Mouse (Mus musculus) MEL (cell line): ENCODE results near the gene Fam192a. TPM values are rescaled to one million over a fixed set of nuclear protein-coding genes. Genes with fewer than 3 reads are reported as not detected.

Experiments
- DNase-seq: peaks from one replicate; pipeline ENCODE4 v3.0.0; 2011; ENCODE audit warnings: low read depth, low spot score
- H3K27ac ChIP-seq: 2 replicates; pipeline ENCODE4 v1.5.1; 2012; ENCODE audit warnings: low read depth, mild to moderate bottlenecking, control low read depth, low read length, moderate library complexity; ENCODE audit not compliant: control insufficient read depth
- H3K27me3 ChIP-seq, 2 experiments: fragments of 150-350 bp in 1 of 2; sonication (generic) in 1 of 2; 2 replicates each; pipeline ENCODE4 v1.6.1; 2012; ENCODE audit warnings: low read length in 2 of 2, mild to moderate bottlenecking in 2 of 2, improper control_type of control experiment in 1 of 2, moderate library complexity in 1 of 2; ENCODE audit not compliant: insufficient read depth in 2 of 2, control insufficient read depth in 1 of 2
- H3K36me3 ChIP-seq, 2 experiments: 2 replicates each; pipeline ENCODE4 v1.6.1; 2012 to 2014; ENCODE audit warnings: low read length in 2 of 2, improper control_type of control experiment in 1 of 2, inconsistent platforms in 1 of 2, mild to moderate bottlenecking in 1 of 2; ENCODE audit not compliant: insufficient read depth in 2 of 2, control insufficient read depth in 1 of 2
- H3K4me1 ChIP-seq, 2 experiments: fragments of 150-350 bp in 1 of 2; sonication (generic) in 1 of 2; 2 replicates each; pipeline ENCODE4 v1.6.1; 2012; ENCODE audit warnings: low read length in 2 of 2, improper control_type of control experiment in 1 of 2, mild to moderate bottlenecking in 1 of 2; ENCODE audit not compliant: insufficient read depth in 2 of 2, control insufficient read depth in 1 of 2
- H3K4me3 ChIP-seq, 2 experiments: fragments of 150-350 bp in 1 of 2; sonication (generic) in 1 of 2; 2 replicates each; pipeline ENCODE4 v1.5.1; 2012; ENCODE audit warnings: low read depth in 2 of 2, low read length in 2 of 2, mild to moderate bottlenecking in 2 of 2, moderate library complexity in 2 of 2, control low read depth in 1 of 2, improper control_type of control experiment in 1 of 2; ENCODE audit not compliant: control insufficient read depth in 1 of 2, insufficient read depth in 1 of 2
- H3K79me2 ChIP-seq: 2 replicates; pipeline ENCODE4 v1.6.1; 2012; ENCODE audit warnings: mild to moderate bottlenecking, low read length, moderate library complexity; ENCODE audit not compliant: control insufficient read depth, poor library complexity, insufficient read depth
- H3K9ac ChIP-seq: 2 replicates; pipeline ENCODE4 v1.6.1; 2012; ENCODE audit warnings: low read depth, mild to moderate bottlenecking, control low read depth, low read length, moderate library complexity; ENCODE audit not compliant: control insufficient read depth, poor library complexity, severe bottlenecking
- H3K9me3 ChIP-seq: fragments of 150-350 bp; sonication (generic); replicated peaks from 2 replicates; pipeline ENCODE4 v1.6.1; 2012; ENCODE audit warnings: mild to moderate bottlenecking, low read length, improper control_type of control experiment, moderate library complexity; ENCODE audit not compliant: insufficient read depth
- CHD2 ChIP-seq: IDR thresholded peaks from 2 replicates; pipeline ENCODE4 v1.6.1; 2011; ENCODE audit warnings: low read length, improper control_type of control experiment
- GATA1 ChIP-seq: IDR thresholded peaks from 2 replicates; pipeline ENCODE4 v1.6.1; 2011; ENCODE audit warnings: low read depth, low read length, improper control_type of control experiment
- KAT2A ChIP-seq: conservative IDR thresholded peaks from 2 replicates; pipeline ENCODE4 v1.6.1; 2012; ENCODE audit warnings: low read depth, low read length, improper control_type of control experiment, inconsistent platforms
- MXI1 ChIP-seq: IDR thresholded peaks from 2 replicates; pipeline ENCODE4 v1.6.1; 2011; ENCODE audit warnings: mild to moderate bottlenecking, low read depth, low read length, improper control_type of control experiment
- MYB ChIP-seq: IDR thresholded peaks from 2 replicates; pipeline ENCODE4 v1.6.1; 2011; ENCODE audit warnings: mild to moderate bottlenecking, low read depth, low read length, improper control_type of control experiment
- NELFE ChIP-seq: IDR thresholded peaks from 2 replicates; pipeline ENCODE4 v1.6.1; 2011; ENCODE audit warnings: low read depth, low read length, improper control_type of control experiment
- NRF1 ChIP-seq: IDR thresholded peaks from 2 replicates; pipeline ENCODE4 v1.6.1; 2014; ENCODE audit warnings: low read depth, mild to moderate bottlenecking, inconsistent platforms, low read length, improper control_type of control experiment, moderate library complexity; ENCODE audit not compliant: poor library complexity, insufficient read depth, severe bottlenecking
- POLR2A ChIP-seq, 2 experiments: IDR thresholded peaks; 2 replicates each; pipeline ENCODE4 v1.6.1; 2011 to 2012; ENCODE audit warnings: low read length in 2 of 2, mild to moderate bottlenecking in 2 of 2, control low read depth in 1 of 2, improper control_type of control experiment in 1 of 2, low read depth in 1 of 2, moderate library complexity in 1 of 2; ENCODE audit not compliant: control insufficient read depth in 1 of 2, insufficient read depth in 1 of 2, poor library complexity in 1 of 2
- POLR2AphosphoS2 ChIP-seq: IDR thresholded peaks from 2 replicates; pipeline ENCODE4 v1.6.1; 2011; ENCODE audit warnings: low read length, improper control_type of control experiment
- SIN3A ChIP-seq: IDR thresholded peaks from 2 replicates; pipeline ENCODE4 v1.6.1; 2012; ENCODE audit warnings: low read length, improper control_type of control experiment, inconsistent platforms
- TAL1 ChIP-seq: IDR thresholded peaks from 2 replicates; pipeline ENCODE4 v1.6.1; 2012; ENCODE audit warnings: mild to moderate bottlenecking, inconsistent platforms, low read length, moderate library complexity, mixed read lengths
- TBP ChIP-seq: IDR thresholded peaks from 2 replicates; pipeline ENCODE4 v1.8.0; 2011; ENCODE audit warnings: low read depth, low read length, improper control_type of control experiment
- TCF12 ChIP-seq: IDR thresholded peaks from 2 replicates; pipeline ENCODE4 v1.6.1; 2014; ENCODE audit warnings: low read depth, mild to moderate bottlenecking, inconsistent platforms, low read length, improper control_type of control experiment, moderate library complexity
- UBTF ChIP-seq: IDR thresholded peaks from 2 replicates; pipeline ENCODE4 v1.6.1; 2012; ENCODE audit warnings: low read depth, mild to moderate bottlenecking, inconsistent platforms, low read length, improper control_type of control experiment, moderate library complexity, borderline replicate concordance; ENCODE audit not compliant: insufficient read depth
- USF2 ChIP-seq, 2 experiments: IDR thresholded peaks; 2 replicates each; pipeline ENCODE4 v1.6.1; 2011 to 2012; ENCODE audit warnings: improper control_type of control experiment in 2 of 2, low read length in 2 of 2, borderline replicate concordance in 1 of 2, inconsistent platforms in 1 of 2, low read depth in 1 of 2, mild to moderate bottlenecking in 1 of 2; ENCODE audit not compliant: insufficient read depth in 1 of 2
- ZC3H11A ChIP-seq: IDR thresholded peaks from 2 replicates; pipeline ENCODE4 v1.6.1; 2012; ENCODE audit warnings: low read depth, mild to moderate bottlenecking, inconsistent platforms, low read length, improper control_type of control experiment
- ZKSCAN1 ChIP-seq: IDR thresholded peaks from 2 replicates; pipeline ENCODE4 v1.6.1; 2012; ENCODE audit warnings: low read depth, mild to moderate bottlenecking, inconsistent platforms, low read length, improper control_type of control experiment, moderate library complexity
- ZMIZ1 ChIP-seq: IDR thresholded peaks from 2 replicates; pipeline ENCODE4 v1.6.1; 2012; ENCODE audit warnings: low read depth, mild to moderate bottlenecking, inconsistent platforms, low read length, improper control_type of control experiment, moderate library complexity
- polyA plus RNA-seq, 2 experiments: library from polyadenylated mRNA; stranded (reverse) in 1 of 2; unstranded in 1 of 2; fragments of >175 nt in 1 of 2; fragments of >200 nt in 1 of 2; gene quantifications; 2 replicates each; pipeline versions ENCODE4 v1.2.1 to v1.2.4; 2012; ENCODE audit warnings: low replicate concordance in 2 of 2, low read depth in 1 of 2; ENCODE audit not compliant: insufficient read length in 2 of 2, insufficient read depth in 1 of 2, missing spikeins in 1 of 2
- total RNA-seq: library from RNA; depleted of rRNA; stranded (reverse); fragments of 300-350 nt; gene quantifications from 2 replicates; pipeline ENCODE4 v1.2.3, GENCODE M21; 2012

Gene Fam192a
- total and polyA plus RNA-seq, 3 experiments: 46.3 to 88.1 TPM; not detected in 1

DNA sequence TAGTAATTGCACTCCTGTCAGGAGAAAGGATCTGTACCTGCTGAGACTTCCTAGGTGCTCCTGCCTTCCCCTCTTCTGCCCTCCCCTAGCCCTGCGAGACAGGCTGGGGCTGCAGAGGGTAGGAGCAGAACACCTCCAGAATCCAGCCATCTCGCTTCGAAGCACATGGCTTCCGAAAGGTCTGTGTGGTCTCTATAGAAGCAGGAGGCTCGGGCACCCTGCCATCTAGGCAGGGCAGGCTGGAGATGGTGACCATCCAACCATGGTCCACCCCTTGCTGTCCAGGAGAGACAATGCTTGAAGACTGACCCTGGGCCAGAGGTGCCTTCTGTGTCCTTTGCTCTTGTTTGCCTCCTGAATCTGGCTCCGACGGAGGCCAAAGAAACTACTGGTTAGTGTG lies 66.2 kb downstream of the Fam192a start:
- H3K4me1 ChIP-seq: peaks cover 10 to 16% of the 10 kb centered on the region in 2 experiments
- no peaks in the 10 kb centered on the region; the same call in 1 of the 2 replicates for H3K79me2 ChIP-seq
- peaks cover 0 to 8% of the 10 kb centered on the region in 2 experiments; a peak in 2 of 4 replicates for H3K36me3 ChIP-seq
- no peaks in the 10 kb centered on the region for H3K9me3 ChIP-seq
- no peak overlapping the region for H3K4me3 ChIP-seq
- H3K27me3 ChIP-seq: no peaks in the 10 kb centered on the region
- no peak overlapping the region for H3K27ac ChIP-seq
- no peak for TF ChIP-seq MYB
- TF ChIP-seq GATA1: no peak
- TF ChIP-seq TAL1: no peak
- TF ChIP-seq TCF12: no peak
- no peak for TF ChIP-seq USF2 (IDR thresholded peaks at IDR 0.05; ENCODE audit: borderline replicate concordance in 1 of 2, insufficient read depth in 1 of 2, low read depth in 1 of 2, low read length in 2 of 2)
- no peak for TF ChIP-seq TBP
- no peak for DNase-seq
- no peak overlapping the region for H3K9ac ChIP-seq

DNA sequence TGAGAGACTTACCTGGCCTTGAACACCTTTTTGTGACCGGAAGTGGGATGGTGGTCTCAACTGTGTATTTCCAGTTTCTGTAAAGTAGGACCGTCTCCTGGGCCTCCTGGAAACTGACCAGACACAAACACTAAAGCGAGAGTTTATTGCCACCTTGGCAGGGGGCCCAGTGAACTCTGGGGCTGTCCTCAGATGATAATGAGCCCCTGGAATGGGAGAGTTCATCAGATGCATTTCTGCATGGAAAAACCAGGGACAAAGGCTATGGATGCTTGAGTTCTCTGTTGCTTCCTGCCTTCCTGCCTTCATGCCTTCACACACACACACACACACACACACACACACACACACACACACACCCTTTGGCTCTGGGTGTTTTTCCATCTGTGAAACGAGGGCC lies 67.2 kb downstream of the Fam192a start:
- peaks cover 0 to 2% of the 10 kb centered on the region in 2 experiments; a peak in 1 of 4 replicates for H3K36me3 ChIP-seq
- peaks cover 6 to 14% of the 10 kb centered on the region in 2 experiments; a peak in 3 of 4 replicates for H3K4me1 ChIP-seq
- no peak for DNase-seq
- no peaks in the 10 kb centered on the region for H3K27me3 ChIP-seq
- no peak overlapping the region for H3K4me3 ChIP-seq
- H3K9me3 ChIP-seq: no peaks in the 10 kb centered on the region
- no peaks in the 10 kb centered on the region; the same call in 1 of the 2 replicates for H3K79me2 ChIP-seq
- no peak overlapping the region for H3K27ac ChIP-seq
- H3K9ac ChIP-seq: no peak overlapping the region
- no peak for TF ChIP-seq ZC3H11A
- TF ChIP-seq MXI1: no peak
- TF ChIP-seq ZMIZ1: no peak
- TF ChIP-seq UBTF: no peak
- no peak for TF ChIP-seq KAT2A
- no peak for TF ChIP-seq SIN3A
- no peak for TF ChIP-seq ZKSCAN1
- TF ChIP-seq NRF1: no peak
- no peak for TF ChIP-seq CHD2
- no peak for TF ChIP-seq GATA1
- no peak for TF ChIP-seq TAL1
- TF ChIP-seq NELFE: no peak
- TF ChIP-seq MYB: no peak
- TF ChIP-seq POLR2AphosphoS2: no peak
- TF ChIP-seq USF2 (IDR thresholded peaks at IDR 0.05; ENCODE audit: borderline replicate concordance in 1 of 2, insufficient read depth in 1 of 2, low read depth in 1 of 2, low read length in 2 of 2): no peak
- TF ChIP-seq POLR2A (IDR thresholded peaks at IDR 0.05; ENCODE audit: control insufficient read depth in 1 of 2, insufficient read depth in 1 of 2, low read depth in 1 of 2, low read length in 2 of 2, poor library complexity in 1 of 2): no peak
